Mouse (Mus musculus) urinary bladder, adult 18-20 months (tissue): ENCODE data around the gene S100a16.

ENCODE experiments used
- DNase-seq, 2 experiments: peaks; one replicate each; pipeline ENCODE4 v3.0.0; 2022; ENCODE audit warnings: low spot score in 2 of 2, mixed read lengths in 2 of 2

S100a16 gene

GRCm38 (mm10) chr3:90517711-90518110 lies 19.3 kb upstream of the S100a16 start:
- DNase-seq = no peak

GRCm38 (mm10) chr3:90525421-90525820 lies 11.6 kb upstream of the S100a16 start:
- DNase-seq = no peak

GRCm38 (mm10) chr3:90526076-90526475 lies 11.0 kb upstream of the S100a16 start:
- DNase-seq = no peak

- DNase-seq = peak; percentile 63 to 76
Measured at GRCm38 (mm10) chr3:90526580-90526979, 10.5 kb upstream of the S100a16 start, which contains the start of gene S100a14. Gene S100a14 (plus strand): TSS chr3:90526856.

- DNase-seq = no peak
Measured at GRCm38 (mm10) chr3:90527291-90527873, 9.7 kb upstream of the S100a16 start.

GRCm38 (mm10) chr3:90531713-90532112 lies 5.3 kb upstream of the S100a16 start:
- no peak for DNase-seq

- no peak for DNase-seq
Measured at GRCm38 (mm10) chr3:90535446-90535845, 1.6 kb upstream of the S100a16 start.

- peak in 1 of 2 experiments; percentile 63 for DNase-seq
Measured at GRCm38 (mm10) chr3:90537905-90538296, 847 bp downstream of the S100a16 start.

GRCm38 (mm10) chr3:90540904-90541303 lies 3.9 kb downstream of the S100a16 start:
- no peak for DNase-seq

GRCm38 (mm10) chr3:90549676-90550420 lies 12.8 kb downstream of the S100a16 start:
- no peak for DNase-seq

- no peak for DNase-seq
Measured at GRCm38 (mm10) chr3:90550421-90550790, 13.4 kb downstream of the S100a16 start.

- DNase-seq = no peak
Measured at GRCm38 (mm10) chr3:90552231-90552630, 15.2 kb downstream of the S100a16 start.

GRCm38 (mm10) chr3:90555954-90556353 lies 18.9 kb downstream of the S100a16 start:
- no peak for DNase-seq

GRCm38 (mm10) chr3:90560008-90560628 lies 23.1 kb downstream of the S100a16 start, which contains the start of gene S100a3:
Gene S100a3 (plus strand): TSS chr3:90560578.
- DNase-seq = no peak

- DNase-seq = peak in 1 of 2 experiments; percentile 33
Measured at GRCm38 (mm10) chr3:90574691-90575090, 37.6 kb downstream of the S100a16 start.

- DNase-seq = no peak
Measured at GRCm38 (mm10) chr3:90575320-90575719, 38.3 kb downstream of the S100a16 start.

GRCm38 (mm10) chr3:90576351-90577001 lies 39.4 kb downstream of the S100a16 start:
- no peak for DNase-seq

- DNase-seq = no peak
Measured at GRCm38 (mm10) chr3:90579433-90579832, 42.4 kb downstream of the S100a16 start.

- DNase-seq = no peak
Measured at GRCm38 (mm10) chr3:90581141-90581540, 44.1 kb downstream of the S100a16 start.

- no peak for DNase-seq
Measured at GRCm38 (mm10) chr3:90582156-90582555, 45.1 kb downstream of the S100a16 start.

GRCm38 (mm10) chr3:90582556-90582955 lies 45.5 kb downstream of the S100a16 start:
- no peak for DNase-seq

GRCm38 (mm10) chr3:90583893-90584292 lies 46.8 kb downstream of the S100a16 start:
- no peak for DNase-seq
